Mouse (Mus musculus) layer of hippocampus, adult 11-12 months (tissue): ENCODE data around the gene Agap2.
"Not testable (repeated sequence)": the region's sequence is repeated elsewhere in the genome, so short reads cannot be mapped to it uniquely, and the experiment has no call there.

Source experiments
- DNase-seq: peaks from one replicate; pipeline ENCODE4 v3.0.0; 2022; ENCODE audit warnings: low spot score

Agap2 gene

DNA sequence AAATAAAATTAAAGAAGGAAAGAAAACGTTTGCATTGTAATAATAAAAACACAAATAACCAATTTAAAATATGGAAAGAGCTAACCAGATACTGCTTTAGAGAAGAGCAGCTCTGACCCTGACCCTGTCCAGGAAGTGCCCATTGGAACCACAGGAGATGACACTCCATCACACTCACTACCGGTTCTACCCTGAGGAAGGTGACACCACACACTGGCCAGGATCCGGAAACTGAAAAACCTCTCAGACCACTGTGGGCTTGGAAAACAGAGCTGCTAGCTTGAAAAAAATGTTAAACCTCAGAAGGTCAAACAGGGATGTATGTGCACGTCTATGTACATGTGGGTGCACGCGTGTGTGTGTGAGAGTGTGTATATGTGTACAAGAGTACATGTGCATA is 26.1 kb downstream of the Agap2 start:
- DNase-seq, result no peak

DNA sequence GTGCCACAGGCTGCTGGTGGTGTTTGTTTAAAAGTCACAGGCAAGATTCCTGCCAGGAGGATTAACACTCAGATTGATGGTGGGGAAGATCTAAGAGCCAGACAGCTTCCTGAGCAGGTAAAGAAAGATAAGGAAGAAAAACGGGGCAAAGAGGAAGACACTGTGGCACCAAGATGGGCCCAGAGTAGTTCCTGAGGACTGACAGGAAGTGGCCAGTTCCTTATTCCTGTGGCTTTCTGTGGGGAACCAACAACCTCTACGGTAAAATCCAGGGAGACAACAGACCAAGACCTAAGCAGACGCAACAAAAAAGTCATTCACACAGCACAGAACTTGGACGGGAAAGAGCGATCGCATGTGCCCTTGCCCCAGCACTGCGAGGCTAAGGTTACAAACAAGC is 28.5 kb downstream of the Agap2 start:
- no peak for DNase-seq

- no peak for DNase-seq
Observed at GRCm38 (mm10) chr10:127107563-127108261, 32.6 kb downstream of the Agap2 start.

GRCm38 (mm10) chr10:127108262-127108583 is 33.1 kb downstream of the Agap2 start:
- no peak for DNase-seq

GRCm38 (mm10) chr10:127111001-127111887 is 36.2 kb downstream of the Agap2 start:
- DNase-seq, result no peak

DNA sequence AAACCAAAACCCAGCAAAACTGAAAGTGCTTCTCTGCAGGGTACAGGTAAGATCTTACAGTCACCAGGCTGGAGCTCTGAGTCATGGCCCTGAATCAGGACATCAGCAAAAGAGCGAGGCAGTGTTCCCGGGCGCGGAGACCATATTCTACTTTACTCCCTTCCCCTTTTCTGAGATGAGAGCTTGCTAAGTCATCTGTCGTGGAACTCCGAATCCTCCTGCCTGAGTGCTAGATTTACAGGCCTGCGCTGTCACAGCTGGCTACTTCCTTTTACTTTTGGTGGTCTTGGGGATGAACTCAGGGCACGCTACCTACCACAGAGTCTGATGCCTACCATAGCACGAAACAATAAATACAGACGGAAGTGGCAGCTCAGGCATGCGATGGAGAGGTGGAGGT is 39.3 kb downstream of the Agap2 start:
- DNase-seq, result no peak

GRCm38 (mm10) chr10:127115068-127115467 is 40.0 kb downstream of the Agap2 start:
- no peak for DNase-seq

GRCm38 (mm10) chr10:127118470-127118869 is 43.4 kb downstream of the Agap2 start:
- no peak for DNase-seq

DNA sequence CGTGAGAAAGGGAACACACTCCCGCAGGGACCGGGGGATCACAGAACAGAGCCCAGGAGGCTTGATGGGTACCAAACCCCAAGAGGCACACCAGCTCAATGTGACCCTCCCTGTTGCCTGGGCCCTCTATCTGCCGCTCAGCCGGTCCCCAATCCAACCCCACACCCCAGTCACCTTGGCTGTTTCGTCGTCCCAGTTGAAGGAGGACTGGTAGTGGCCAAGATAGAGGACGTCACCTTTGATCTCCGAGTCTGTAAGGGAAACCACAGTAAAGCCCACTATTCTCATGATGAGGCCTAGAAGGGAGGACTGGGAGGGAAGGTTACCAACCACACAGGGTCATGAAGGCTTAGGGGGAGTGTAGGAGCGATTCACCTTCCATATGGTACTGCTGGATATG is 44.1 kb downstream of the Agap2 start:
- DNase-seq, result no peak

DNA sequence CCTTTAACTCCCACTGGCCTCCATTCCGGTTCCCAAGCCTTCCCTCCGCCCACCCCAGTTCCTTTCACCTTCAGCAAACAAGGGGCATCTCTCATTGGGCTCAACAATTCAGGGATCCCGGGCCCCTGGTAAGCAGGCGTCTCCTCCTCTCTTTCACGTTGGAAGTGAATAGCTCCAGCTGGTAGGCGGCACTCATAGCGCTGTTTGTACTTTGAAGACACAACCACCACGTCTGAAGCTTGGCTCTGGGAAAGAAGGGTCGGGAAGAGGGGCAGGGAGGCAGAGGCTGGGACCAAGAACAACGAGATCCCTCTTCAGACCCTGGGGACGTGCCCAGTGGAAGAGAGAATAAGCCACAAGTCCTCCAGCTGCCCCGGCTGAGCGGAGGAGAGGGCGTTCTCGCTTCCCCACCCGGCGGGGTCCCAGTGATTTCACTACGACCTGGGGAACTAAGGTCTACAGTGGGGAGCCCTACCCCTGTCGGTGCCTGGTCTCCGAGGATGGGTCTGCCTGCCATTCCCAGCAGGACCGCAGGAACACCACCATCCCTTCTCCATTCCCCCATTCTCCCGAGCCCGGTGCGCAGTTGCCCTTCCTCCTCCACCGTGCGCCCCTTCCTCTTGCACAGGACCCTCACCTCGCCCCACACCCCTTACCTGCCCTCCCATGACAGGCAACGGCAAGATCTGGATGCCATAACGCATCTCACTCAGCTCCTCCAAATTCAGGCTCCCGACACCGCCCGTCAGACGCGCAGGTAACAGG is 45.4 kb downstream of the Agap2 start:
- no peak for DNase-seq

GRCm38 (mm10) chr10:127121066-127121477 is 46.0 kb downstream of the Agap2 start, which contains the start of gene Os9:
Os9 (minus strand) TSS chr10:127121131.
- peak; percentile 98 for DNase-seq

DNA sequence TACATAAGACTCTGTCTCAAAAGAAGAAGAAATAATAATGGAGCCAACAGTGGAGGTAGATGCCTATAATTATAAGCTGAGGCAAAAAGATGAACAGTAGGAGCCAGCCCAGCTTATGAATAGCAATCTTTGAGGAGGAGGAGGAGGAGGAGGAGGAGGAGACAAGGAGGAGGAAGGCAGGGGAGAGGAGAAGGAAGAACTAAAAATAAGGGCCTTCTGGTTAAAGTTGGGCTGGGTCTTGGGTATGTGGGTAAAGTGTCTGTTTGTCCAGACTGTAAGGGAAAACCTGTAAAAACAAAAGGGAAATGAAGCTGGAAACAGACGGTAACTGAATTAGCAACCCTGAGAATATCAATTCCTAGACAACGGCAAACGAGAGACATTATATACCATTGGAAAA is 46.9 kb downstream of the Agap2 start:
- DNase-seq, result no peak

DNA sequence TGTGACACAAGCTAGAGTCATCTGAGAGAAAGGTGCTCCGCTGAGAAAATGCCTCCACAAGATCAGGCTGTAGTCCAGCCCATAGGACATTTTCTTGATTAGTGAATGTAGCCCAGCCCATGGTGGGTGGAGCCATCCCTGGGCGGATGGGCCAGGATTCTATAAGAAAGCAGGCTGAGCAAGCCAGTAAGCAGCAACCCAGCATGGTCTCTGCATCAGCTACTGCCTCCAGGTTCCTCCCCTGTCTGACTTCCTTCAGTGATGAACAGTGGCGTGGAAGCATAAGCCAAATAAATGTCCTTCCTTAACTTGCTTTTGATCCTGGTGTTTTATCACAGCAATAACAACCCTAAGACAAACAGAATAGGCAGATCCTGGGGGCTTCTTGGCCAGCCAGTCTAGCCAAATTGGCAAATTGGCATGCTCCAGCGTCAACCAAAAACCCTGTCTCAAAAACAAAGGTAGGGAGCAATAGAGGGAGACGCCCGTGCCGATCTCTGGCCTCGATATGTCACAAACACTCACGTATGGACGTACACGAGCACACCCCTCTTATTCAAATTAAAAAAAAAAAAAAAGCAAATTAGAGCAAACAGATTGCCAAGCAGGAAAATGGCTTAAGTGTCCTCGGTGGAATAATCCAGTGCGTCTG is 47.8 kb downstream of the Agap2 start:
- DNase-seq, result peak; percentile 46

- DNase-seq, result peak; percentile 87
Observed at GRCm38 (mm10) chr10:127123436-127123805, 48.3 kb downstream of the Agap2 start.

DNA sequence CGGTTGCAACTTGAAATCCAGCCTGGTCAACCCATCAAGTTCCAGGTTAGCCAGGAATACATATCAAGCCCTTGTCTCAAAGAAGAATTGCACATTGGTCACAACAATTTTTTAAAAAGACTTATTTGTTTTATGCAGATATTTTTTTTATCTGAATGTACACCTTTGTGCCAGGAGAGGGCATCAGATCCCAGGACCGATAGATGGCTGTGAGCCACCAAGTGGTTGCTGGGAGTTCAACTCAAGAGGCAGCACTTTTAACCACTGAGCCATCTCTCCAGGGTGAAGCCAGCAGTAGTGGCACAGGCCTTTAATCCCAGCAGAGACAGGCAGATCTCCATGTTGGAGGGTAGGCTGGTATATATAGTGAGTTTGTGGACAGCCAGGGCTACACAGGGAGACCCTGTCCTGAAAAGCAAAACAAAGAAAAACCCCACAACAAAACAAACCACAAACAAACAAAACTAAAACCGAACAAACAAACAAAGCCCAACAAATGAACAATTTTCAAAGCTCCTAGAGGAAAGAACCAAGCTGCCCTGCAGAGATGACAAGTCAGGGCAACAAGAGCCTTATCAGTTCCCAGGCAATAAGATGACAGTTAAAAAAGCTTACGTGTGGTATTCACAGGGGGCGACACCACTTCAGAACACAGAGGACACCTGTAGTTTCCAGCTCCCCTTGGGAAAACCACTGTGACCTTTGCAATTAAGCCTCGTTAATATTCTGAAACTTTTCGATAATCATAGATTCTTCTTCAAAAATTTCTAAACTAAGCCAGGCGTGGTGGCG is 50.3 kb downstream of the Agap2 start:
- no peak for DNase-seq

DNA sequence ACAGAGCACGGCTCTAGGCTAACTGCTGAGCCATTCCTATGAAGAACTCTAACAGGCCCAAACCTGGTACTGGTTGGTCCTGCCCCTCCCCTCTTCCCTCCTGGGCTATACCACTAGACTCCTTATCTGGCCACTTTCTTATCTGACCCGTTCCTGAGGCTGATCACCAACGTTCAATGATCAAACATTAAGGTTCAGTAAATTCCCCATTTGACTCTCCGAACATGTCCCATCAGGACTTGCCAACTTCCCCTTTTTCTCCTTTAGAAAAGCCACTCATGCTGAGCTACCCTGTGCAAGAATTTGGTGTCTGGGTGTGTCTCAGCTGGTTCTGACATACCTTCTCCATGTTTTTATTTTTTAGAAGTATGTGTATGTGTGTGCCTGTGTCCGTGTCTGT is 51.5 kb downstream of the Agap2 start:
- no peak for DNase-seq

GRCm38 (mm10) chr10:127127711-127128279 is 52.7 kb downstream of the Agap2 start:
- no peak for DNase-seq

DNA sequence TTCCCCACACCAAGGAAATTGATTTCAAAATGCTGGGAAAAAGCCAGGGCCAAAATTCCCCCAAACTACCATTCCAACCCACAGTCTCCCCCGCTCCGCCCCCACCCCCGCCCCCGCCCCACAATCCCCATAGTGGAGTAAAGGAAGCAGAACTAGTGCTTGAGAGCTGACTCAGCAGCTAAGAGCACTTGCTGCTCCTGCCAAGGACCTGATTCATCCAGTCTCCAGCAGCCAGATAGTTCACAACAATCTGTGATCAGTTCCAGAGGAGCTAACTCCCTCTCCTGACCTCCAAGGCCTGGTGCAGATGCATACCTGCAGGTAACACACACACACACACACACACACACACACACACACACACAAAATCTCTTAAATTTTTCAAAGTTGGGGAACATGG is 54.3 kb downstream of the Agap2 start:
- DNase-seq, result no peak

- DNase-seq, result no peak
Observed at GRCm38 (mm10) chr10:127132469-127132868, 57.4 kb downstream of the Agap2 start.

GRCm38 (mm10) chr10:127134394-127135035 is 59.4 kb downstream of the Agap2 start:
- DNase-seq, result not testable (repeated sequence)
